Mouse (Mus musculus): ENCODE results near the gene Nxn. TPM values are rescaled to one million over a fixed set of nuclear protein-coding genes. Genes with fewer than 3 reads are reported as not detected.

Nxn gene
- polyA plus RNA-seq, 1 experiment, result 0.35 TPM

DNA sequence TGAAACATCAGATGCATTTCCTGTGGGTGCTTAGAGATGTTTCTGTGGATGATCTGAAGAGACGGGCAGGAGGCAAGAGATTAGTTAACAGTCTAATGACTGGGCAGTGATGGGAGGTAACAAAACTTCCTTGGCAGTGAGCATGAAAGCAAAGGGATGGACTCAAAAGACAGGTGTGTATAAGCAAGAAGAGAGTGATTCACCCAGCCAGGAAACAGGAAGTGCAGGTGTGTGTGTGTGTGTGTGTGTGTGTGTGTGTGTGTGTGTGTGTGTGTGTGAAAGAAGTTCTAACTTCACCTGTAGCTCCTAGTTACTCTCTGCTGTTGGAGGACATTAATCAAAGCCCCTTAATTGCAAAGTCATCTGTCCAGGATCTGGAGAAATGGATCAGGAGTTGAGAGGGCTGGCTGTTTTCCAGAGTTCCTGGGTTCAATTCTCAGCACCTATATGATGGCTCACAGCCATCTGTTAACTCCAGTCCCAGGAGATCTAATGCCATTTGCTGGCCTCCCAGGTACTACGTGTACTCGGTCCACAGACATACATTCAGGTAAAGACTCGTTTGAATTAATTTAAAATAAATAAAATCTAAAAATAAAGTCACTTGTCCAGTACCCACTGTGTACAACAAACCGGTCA lies 6.8 kb upstream of the Nxn start:
- TF ChIP-seq POLR2A (IDR thresholded peaks at IDR 0.05; ENCODE audit: borderline replicate concordance, low read depth, low read length), result no peak
- no peak for TF ChIP-seq CTCF (IDR thresholded peaks at IDR 0.05; ENCODE audit: low read depth, low read length)
- H3K27ac ChIP-seq (ENCODE audit: insufficient read depth, low read depth, low read length), result no peak overlapping the region
- H3K4me3 ChIP-seq (ENCODE audit: insufficient read depth, low read length), result no peak overlapping the region
- peaks cover 2% of the 10 kb centered on the region; the same call in 1 of the 2 replicates for H3K4me1 ChIP-seq (ENCODE audit: control insufficient read depth, insufficient read depth, low read length)

DNA sequence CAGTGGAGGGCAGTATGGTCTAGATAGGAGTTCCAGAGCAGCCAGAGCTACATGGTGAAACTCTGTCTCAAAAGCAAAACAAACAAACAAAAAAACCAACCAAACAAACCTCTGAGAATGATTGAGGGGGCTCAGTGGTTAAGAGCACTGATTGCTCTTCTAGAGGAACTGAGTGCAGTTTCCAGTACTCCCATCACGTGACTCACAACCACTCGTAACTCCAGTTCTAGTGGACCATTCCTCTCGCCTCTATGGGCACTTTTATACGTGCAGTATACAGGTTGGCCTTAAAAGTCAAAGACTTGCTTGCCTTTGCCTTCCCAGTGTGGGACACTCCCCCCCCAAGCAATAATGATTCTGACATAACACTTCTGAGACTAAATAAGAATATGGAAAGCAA lies 6.2 kb upstream of the Nxn start:
- no peak overlapping the region for H3K27ac ChIP-seq (ENCODE audit: insufficient read depth, low read depth, low read length)
- no peak overlapping the region for H3K4me3 ChIP-seq (ENCODE audit: insufficient read depth, low read length)
- no peak for TF ChIP-seq CTCF (IDR thresholded peaks at IDR 0.05; ENCODE audit: low read depth, low read length)
- no peak for TF ChIP-seq POLR2A (IDR thresholded peaks at IDR 0.05; ENCODE audit: borderline replicate concordance, low read depth, low read length)
- peaks cover 2% of the 10 kb centered on the region; the same call in 1 of the 2 replicates for H3K4me1 ChIP-seq (ENCODE audit: control insufficient read depth, insufficient read depth, low read length)

DNA sequence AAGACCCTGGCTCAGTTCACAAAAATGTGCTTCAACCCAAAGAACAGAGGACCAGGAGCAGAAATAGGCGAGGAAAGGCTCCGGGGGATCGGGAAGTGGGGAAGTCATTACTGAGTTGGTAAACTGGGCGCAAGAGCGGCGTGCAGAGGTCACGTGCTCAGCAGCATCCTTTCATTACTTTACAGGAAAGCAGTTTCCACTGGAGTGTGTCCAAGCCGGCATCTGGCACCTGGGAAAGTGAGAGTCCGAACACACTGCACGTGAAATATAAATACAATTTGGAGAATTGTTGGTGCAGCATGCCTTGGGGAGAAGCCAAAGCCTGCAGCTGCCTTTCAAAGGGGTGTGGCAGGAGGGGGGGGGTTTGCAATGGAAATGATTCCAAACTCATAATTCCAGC lies 2.5 kb upstream of the Nxn start:
- Histone ChIP-seq H3K27ac (ENCODE audit: insufficient read depth, low read depth, low read length) (no peak overlapping the region), H3K4me3 (ENCODE audit: insufficient read depth, low read length) (no peak overlapping the region), H3K4me1 (ENCODE audit: control insufficient read depth, insufficient read depth, low read length) (peaks cover 8% of the 10 kb centered on the region)
- TF ChIP-seq CTCF (IDR thresholded peaks at IDR 0.05; ENCODE audit: low read depth, low read length), result no peak
- TF ChIP-seq POLR2A (IDR thresholded peaks at IDR 0.05; ENCODE audit: borderline replicate concordance, low read depth, low read length), result no peak

DNA sequence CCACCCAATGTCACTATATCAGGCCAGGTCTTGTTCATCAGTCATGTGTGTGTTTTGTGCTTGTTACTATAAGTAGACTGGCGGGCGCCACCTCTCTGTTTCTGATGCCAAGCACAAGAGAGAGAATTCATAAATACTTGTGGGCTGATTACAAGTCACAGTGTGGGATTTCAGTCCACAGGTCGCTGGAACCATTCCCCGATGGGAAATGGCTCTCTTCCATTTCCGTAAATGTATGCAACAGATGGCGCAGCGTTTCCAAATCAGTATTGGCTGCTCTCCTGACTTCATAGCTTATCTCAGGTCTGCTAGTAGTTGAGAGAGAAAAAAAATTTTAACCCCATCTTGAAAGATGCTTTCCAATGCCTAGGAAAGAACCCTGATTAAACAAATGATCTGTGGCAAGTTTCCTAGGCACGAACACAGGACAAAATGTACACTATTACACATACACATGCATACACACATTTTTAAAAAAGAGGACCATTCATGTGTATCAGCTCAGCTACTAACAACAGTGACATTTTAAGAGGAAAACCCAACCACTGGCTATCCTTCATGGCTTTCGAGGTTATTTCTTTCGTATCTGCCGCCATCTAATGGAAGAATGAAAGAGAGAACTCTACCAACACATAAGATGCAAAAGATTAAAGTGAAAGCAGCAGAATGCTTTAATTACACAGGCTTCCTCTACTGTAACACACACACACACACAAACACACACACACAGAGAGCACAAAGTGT lies 819 bp upstream of the Nxn start:
- Histone ChIP-seq H3K4me3 (ENCODE audit: insufficient read depth, low read length) (peak overlapping the region; percentile 66), H3K27ac (ENCODE audit: insufficient read depth, low read depth, low read length) (no peak overlapping the region), H3K4me1 (ENCODE audit: control insufficient read depth, insufficient read depth, low read length) (peaks cover 8% of the 10 kb centered on the region)
- no peak for TF ChIP-seq CTCF (IDR thresholded peaks at IDR 0.05; ENCODE audit: low read depth, low read length)
- no peak for TF ChIP-seq POLR2A (IDR thresholded peaks at IDR 0.05; ENCODE audit: borderline replicate concordance, low read depth, low read length)

DNA sequence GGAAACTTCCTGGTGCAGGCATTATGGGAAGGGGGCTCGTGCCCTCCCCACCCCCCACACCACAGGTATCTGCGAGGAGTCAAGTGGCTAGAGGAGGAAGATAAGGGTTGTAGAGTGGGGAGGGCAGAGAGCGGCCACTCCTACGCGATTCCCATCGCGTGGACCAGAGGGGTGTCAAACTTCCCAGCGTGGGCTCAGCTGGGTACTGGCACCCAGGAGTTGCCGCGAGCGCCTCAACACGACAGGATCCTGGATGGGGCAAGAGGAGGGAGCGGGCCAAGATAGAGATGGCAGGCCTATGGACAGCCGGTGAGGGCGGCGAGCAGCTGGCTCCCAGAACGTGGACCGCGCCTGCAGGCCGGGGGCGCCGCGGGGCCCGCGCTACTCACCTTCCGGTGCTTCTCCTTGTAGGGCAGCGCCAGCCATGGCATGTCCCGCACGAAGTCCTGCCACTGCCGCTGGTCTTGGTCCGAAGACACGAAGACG lies 585 bp downstream of the Nxn start:
- Histone ChIP-seq H3K4me1 (ENCODE audit: control insufficient read depth, insufficient read depth, low read length) (peaks cover 8% of the 10 kb centered on the region), H3K4me3 (ENCODE audit: insufficient read depth, low read length) (peak overlapping the region; percentile 67), H3K27ac (ENCODE audit: insufficient read depth, low read depth, low read length) (no peak overlapping the region)
- TF ChIP-seq CTCF (IDR thresholded peaks at IDR 0.05; ENCODE audit: low read depth, low read length), result no peak
- TF ChIP-seq POLR2A (IDR thresholded peaks at IDR 0.05; ENCODE audit: borderline replicate concordance, low read depth, low read length), result no peak

DNA sequence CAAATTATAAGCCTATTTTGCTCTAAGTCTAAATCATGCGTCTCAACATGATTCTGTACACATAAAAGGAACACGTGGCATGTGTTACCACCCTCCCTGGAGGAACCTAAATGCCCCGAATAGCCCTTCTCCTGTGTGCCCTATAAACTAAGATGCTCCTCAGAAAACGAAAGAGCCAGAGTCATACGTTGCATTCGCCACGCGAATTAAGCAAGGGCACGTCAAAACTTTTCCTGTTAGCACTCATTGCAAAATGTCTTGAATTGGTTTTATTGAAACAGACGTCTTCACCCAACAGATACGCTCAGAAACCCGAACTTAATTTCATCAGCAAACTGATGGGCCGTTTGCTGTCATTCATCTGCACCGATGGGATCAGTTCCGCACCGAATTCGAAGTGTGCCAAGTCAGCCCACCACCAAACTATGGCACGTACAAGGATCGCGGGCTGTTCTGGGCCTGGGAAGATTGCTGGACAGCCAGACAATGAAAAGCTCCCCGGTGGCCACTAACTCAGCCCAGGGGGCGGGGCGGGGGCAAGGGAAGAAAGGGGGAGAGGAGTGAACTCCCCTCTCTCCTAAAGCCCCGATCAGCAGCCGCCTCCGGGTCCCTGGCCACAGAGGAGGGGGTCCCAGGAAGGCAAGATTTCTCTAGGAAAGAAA lies 1.2 kb downstream of the Nxn start:
- peak overlapping the region; percentile 67 for H3K4me3 ChIP-seq (ENCODE audit: insufficient read depth, low read length)
- H3K27ac ChIP-seq (ENCODE audit: insufficient read depth, low read depth, low read length), result no peak overlapping the region
- no peak for TF ChIP-seq CTCF (IDR thresholded peaks at IDR 0.05; ENCODE audit: low read depth, low read length)
- no peak for TF ChIP-seq POLR2A (IDR thresholded peaks at IDR 0.05; ENCODE audit: borderline replicate concordance, low read depth, low read length)

DNA sequence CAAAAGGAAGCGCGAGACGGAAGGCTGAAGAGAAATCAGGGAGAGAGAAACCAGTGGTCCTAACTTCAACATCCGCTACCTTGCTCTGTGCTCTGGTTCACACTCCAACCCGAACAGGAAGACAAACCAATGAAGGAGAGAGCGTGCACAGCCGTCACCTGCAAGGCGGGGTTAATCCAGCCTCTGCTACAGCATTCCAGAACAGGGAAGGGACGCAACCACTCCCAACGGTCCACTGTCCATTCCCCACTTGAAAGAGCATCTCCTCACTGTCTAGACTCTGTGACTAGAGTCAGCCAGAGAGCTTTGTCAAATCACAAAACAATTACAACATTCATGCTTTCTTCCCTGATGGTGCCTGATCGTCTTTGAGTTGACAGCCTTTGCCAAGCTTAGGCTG lies 5.9 kb downstream of the Nxn start:
- TF ChIP-seq CTCF (IDR thresholded peaks at IDR 0.05; ENCODE audit: low read depth, low read length) (no peak), POLR2A (IDR thresholded peaks at IDR 0.05; ENCODE audit: borderline replicate concordance, low read depth, low read length) (no peak)
- Histone ChIP-seq H3K4me3 (ENCODE audit: insufficient read depth, low read length) (no peak overlapping the region), H3K27ac (ENCODE audit: insufficient read depth, low read depth, low read length) (no peak overlapping the region), H3K4me1 (ENCODE audit: control insufficient read depth, insufficient read depth, low read length) (0 out of 2 replicates have a peak, but pooled peaks cover 2% of the 10 kb centered on the region)

More for the DNA sequence above, 1.2 kb downstream of the Nxn start:
- H3K4me1 ChIP-seq (ENCODE audit: control insufficient read depth, insufficient read depth, low read length), result peaks cover 8% of the 10 kb centered on the region

DNA sequence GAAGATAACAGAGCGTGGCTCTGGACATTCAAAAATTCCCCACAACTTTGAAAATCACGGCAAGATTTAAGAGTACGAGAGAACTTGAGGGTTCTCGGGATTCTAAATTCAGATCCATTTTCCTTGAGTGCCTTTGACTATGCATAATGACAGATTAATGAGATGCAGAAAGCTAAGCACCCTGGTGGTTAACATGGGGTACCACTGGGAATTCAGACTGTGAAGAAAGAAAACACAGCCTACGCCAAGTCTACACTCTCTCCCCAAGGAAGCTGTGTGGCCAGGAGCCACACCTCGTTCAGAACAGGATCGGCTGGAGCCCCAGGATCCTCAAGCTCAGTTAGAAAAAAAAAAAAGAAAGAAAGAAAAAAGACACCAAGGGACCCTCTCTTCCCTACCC lies 6.4 kb downstream of the Nxn start:
- TF ChIP-seq POLR2A (IDR thresholded peaks at IDR 0.05; ENCODE audit: borderline replicate concordance, low read depth, low read length), result no peak
- TF ChIP-seq CTCF (IDR thresholded peaks at IDR 0.05; ENCODE audit: low read depth, low read length), result no peak
- no peak overlapping the region for H3K4me3 ChIP-seq (ENCODE audit: insufficient read depth, low read length)
- H3K27ac ChIP-seq (ENCODE audit: insufficient read depth, low read depth, low read length), result no peak overlapping the region
- 0 out of 2 replicates have a peak, but pooled peaks cover under 1% of the 10 kb centered on the region for H3K4me1 ChIP-seq (ENCODE audit: control insufficient read depth, insufficient read depth, low read length)

DNA sequence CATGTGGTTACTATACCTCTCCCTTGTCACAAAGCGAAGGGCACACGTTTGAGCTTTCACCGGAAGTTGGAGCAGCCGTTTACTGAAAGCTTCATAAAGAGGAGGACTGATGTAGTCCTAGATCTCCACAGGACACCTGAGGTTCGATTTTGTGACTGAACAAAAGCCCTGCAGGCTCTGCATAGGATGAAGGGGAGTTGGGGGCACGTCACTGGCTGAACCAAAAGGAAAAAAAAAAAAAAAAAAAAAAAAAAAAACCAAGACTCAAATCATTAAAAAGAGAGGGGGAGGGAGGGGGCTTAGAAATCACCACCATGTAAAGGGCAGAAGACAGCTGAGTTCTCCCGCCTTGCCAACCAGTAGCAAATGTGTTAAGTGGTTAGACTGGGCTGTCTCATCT lies 10.2 kb downstream of the Nxn start:
- Histone ChIP-seq H3K4me3 (ENCODE audit: insufficient read depth, low read length) (no peak overlapping the region), H3K4me1 (ENCODE audit: control insufficient read depth, insufficient read depth, low read length) (no peaks in the 10 kb centered on the region), H3K27ac (ENCODE audit: insufficient read depth, low read depth, low read length) (no peak overlapping the region)
- TF ChIP-seq CTCF (IDR thresholded peaks at IDR 0.05; ENCODE audit: low read depth, low read length), result no peak

DNA sequence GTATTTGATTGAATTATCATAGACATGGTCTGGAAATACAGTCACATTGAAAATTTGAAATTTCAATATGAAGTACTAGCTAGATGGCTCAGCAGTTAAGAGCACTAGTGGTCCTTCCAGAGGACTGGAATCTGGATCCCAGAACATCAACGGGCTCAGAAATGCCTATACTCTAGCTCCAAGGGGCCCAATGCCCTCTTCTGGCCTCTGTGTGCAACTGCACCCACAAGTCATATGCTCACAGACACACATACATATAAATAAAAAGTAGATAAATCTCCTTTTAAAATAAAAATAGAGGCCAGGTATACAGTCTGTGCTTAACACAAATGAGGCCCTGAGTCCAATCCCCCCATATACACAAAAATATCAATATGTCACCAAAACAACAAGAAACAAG lies 11.8 kb downstream of the Nxn start:
- no peak for TF ChIP-seq CTCF (IDR thresholded peaks at IDR 0.05; ENCODE audit: low read depth, low read length)
- Histone ChIP-seq H3K27ac (ENCODE audit: insufficient read depth, low read depth, low read length) (no peak overlapping the region), H3K4me3 (ENCODE audit: insufficient read depth, low read length) (no peak overlapping the region), H3K4me1 (ENCODE audit: control insufficient read depth, insufficient read depth, low read length) (no peaks in the 10 kb centered on the region)
